Mouse (Mus musculus) stomach, adult 2 months (tissue): Measurements from ENCODE around the gene Lypla2. TPM values are rescaled to one million over a fixed set of nuclear protein-coding genes. Genes with fewer than 3 reads are reported as not detected.

Experiments
- polyA plus RNA-seq: library from polyadenylated mRNA; depleted of rRNA; stranded (reverse); fragments of >200 nt; gene quantifications from 2 replicates; pipeline ENCODE4 v1.2.3, GENCODE M21; 2012; rRNA removed

Lypla2 gene
- polyA plus RNA-seq: 97.5 and 124 TPM in 2 replicates

DNA sequence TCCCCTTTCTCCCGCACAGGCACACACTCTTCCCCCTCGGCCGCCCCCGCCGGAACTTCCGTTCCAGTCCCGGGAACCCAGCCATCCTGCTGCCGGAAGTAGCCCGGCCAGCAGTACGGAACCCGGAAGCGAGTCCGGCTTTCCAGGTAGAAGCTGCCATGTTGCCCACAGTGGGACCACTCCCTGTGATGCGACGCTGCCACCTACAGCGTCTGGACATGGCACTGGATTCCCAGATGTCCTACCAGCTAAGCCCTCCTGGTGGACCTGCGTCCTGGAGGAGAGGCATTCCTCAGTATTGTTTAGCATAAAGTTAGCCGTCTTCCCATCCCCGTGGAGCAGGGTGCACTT, at the start of gene Lypla2:
Lypla2 (minus strand) TSS at position 71 of the 351 bp plus-strand sequence.

DNA sequence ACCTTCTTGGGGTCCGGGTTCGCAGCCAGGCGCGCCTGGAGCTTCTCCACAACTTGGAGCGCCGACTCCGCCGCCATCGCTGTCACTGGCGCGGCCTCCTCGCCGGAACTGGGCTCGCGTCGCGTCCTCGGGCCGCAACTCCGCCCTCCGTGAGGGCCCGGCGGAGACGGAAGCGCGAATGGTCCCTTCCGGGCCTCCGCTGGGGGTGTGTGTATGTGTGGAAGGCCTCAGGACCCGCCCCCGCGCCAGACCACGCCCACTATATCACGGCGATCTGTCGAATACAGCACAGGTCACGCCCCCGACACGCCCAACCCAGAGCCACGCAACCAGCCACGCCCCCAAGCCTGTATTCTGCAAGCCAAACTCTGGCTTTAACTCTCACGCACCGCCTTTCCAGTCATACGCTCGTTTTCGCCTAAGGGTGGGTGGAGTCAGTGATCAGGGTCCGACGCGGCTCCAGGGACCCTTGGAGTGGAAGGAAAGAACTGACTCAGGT, 49.2 kb upstream of the Lypla2 start, which contains the start of gene Eloa:
Eloa (minus strand) TSS at position 215 of the 499 bp plus-strand sequence.

DNA sequence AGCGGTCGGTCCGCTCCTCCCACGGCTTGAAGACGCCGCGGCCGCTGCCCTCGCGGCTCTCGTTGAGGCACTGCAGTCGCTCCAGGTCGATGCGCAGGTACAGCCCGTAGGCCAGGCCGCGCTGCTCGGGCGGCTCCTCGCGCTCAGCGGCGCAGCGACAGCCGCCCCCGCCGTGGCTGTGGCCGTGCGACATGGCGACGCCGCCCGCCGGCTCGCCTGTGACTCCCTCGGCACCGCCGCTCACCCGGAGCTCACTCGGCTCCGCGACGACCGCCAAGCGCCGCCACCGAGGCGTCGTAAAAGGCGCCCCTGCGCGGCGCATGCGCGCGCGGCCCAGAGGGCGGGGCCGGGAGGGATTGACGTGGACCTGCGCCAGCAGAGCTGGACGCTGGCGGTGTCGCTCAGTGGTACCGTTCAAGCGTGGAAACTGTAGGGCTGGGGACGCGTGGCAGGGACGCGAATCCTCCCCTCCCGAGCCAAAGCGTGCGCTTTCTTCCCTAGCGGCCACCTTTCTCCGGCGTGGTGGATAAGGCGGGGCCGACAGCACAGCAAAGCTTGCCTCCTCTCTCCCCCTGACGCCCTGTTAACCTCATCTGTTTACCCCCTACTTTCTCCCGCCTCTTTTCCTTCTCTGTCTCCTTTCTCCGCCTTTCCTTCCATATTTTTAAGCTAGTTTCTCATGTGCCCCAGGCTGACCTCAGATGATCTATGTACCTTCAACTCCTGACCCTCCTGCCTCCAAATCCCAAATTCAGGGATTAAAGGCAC, 14.7 kb upstream of the Lypla2 start, which contains the start of gene Pithd1:
Pithd1 (minus strand) TSS at position 322 of the 768 bp plus-strand sequence.

DNA sequence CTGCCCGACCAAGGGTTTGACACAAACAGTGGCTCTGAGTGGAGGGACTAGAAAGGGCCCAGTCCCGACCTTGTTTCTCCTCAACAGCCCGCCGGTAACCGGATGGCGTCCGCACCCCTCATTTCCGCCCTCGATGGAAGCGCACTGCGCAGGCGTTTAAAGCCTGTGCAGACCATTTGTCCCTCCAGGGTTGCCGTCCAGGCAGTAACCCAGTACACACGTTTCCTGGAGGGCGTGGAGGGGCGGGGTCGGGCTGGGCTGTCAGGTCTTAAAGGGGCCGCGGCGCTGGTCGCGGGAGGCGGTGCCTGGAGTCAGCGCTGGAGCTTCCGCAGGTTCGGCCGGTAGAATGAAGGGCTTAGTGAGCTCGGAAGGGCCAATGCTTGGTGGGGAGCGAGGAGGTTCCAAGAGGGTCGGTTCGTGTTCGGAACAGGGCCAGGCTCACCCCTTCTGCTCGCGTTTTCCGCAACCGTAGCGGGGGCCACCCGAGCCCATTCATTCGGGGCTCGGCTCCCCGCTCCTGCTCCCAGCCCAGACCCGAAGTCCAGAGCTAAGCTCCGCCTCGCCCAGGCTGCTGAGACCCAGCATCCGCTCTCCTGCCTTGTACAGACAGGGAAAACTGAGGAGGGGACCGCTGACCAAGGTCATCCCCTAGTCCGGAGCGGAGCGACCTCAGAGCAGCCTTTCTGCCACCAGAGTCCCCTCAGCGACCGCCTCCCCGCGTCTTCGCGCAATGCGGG, 8.8 kb downstream of the Lypla2 start, which contains the start of gene Gale:
Gale (plus strand) TSS at position 271 of the 737 bp plus-strand sequence.

DNA sequence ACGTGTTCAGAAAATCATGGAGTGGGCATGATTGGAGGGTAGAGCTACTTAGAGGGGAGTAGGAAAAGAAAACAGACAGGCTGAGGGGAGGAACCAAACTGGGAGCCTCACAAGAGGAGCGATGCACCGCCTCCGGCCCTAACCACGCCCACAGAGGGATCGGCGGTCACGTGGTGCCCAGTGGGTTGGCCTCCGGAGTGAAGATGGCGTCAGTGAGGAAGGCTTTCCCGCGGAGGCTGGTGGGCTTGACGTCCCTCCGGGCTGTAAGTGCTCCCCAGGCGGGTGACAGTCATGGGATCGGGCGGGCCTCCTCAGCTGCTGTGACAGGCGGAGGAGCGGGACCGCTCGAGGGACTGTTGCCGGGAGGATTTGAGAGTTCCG, 26.2 kb downstream of the Lypla2 start, which contains the start of gene Hmgcl:
Hmgcl (plus strand) TSS at position 171 of the 381 bp plus-strand sequence.

DNA sequence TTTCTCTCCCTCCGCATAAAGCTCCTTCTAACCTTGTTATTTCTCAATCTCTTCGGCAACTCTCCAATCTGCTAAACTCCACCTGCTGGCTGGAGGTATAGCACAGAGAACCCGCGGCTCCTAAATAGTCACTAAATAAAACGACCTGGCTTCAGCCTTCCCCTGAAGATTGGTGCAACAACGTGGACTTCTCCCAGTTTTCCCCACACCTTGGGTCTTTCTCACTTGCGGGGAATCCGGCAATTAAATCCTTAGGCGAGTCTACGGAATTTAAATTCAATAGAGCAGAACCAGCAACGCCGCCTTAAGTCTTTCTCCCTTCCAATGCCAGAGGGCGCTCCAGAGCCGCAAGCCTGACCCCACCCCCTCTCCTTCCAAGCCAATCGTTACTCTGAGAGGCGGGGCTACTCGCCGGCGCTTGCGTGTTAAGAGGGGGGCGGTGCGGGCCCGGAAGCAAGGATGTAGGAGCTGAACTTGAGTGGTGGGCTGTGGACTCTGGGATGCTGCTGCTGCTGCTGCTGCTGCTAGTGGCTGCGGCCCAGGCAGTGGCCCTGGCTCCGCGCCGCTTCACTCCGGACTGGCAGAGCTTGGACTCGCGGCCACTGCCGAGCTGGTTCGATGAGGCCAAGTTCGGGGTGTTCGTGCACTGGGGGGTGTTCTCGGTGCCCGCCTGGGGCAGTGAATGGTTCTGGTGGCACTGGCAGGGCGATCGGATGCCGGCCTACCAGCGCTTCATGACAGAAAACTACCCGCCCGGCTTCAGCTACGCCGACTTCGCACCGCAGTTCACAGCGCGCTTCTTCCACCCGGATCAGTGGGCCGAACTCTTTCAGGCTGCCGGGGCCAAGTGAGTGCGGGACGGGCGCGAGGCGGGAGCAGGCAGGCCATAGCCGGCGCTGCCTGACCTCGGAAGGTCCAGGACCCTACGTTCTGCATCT, 51.9 kb downstream of the Lypla2 start, which contains the start of gene Fuca1:
Fuca1 (plus strand) TSS at position 432 of the 938 bp plus-strand sequence.

Other genes starting within 250 kb of the Lypla2 start
- 2.7 and 2.9 TPM in 2 replicates for gene Il22ra1, start 244.5 kb downstream of the Lypla2 start, polyA plus RNA-seq
- 0.34 and 0.90 TPM in 2 replicates for gene Myom3, start 212.9 kb downstream of the Lypla2 start, polyA plus RNA-seq
- gene Srsf10, start 116.9 kb downstream of the Lypla2 start, polyA plus RNA-seq: 21.9 and 45.4 TPM in 2 replicates
- gene Pnrc2, start 98.8 kb downstream of the Lypla2 start, polyA plus RNA-seq: 2.7 and 3.1 TPM in 2 replicates
- gene Cnr2, start 77.2 kb downstream of the Lypla2 start, polyA plus RNA-seq: 0.15 and 0.33 TPM in 2 replicates
- gene Fuca1, start 51.9 kb downstream of the Lypla2 start, polyA plus RNA-seq: 45.9 and 48.0 TPM in 2 replicates
- gene Hmgcl, start 26.2 kb downstream of the Lypla2 start, polyA plus RNA-seq: 50.1 and 54.9 TPM in 2 replicates
- gene Gale, start 8.9 kb downstream of the Lypla2 start, polyA plus RNA-seq: 124 and 157 TPM in 2 replicates
- gene Pithd1, start 14.6 kb upstream of the Lypla2 start, polyA plus RNA-seq: 15.5 and 25.7 TPM in 2 replicates
- gene Eloa, start 49.1 kb upstream of the Lypla2 start, polyA plus RNA-seq: 2.5 and 2.6 TPM in 2 replicates
- 79.3 and 110 TPM in 2 replicates for gene Rpl11, start 80.8 kb upstream of the Lypla2 start, polyA plus RNA-seq
- 337 and 441 TPM in 2 replicates for gene Id3, start 170.9 kb upstream of the Lypla2 start, polyA plus RNA-seq
- 2.8 and 3.6 TPM in 2 replicates for gene E2f2, start 199.8 kb upstream of the Lypla2 start, polyA plus RNA-seq
- 3.5 and 3.9 TPM in 2 replicates for gene Asap3, start 233.7 kb upstream of the Lypla2 start, polyA plus RNA-seq